ENCODE assay signal across 33 mouse cellular contexts in genomic region chr11:23284469-23284868, GRCm38 (mm10).
"Had no signal": no experiment of that assay in that cellular context is flagged by ENCODE, and none has a peak within 500 bp of the region (broad histone marks: within the 10 kb centered on the region; RNA-seq: fewer than 3 reads in every experiment).

No protein-coding gene starts in this region.

- H3K27me3 ChIP-seq: heart, embryonic 12.5 days; heart, embryonic 13.5 days; heart, embryonic 15.5 days; hindbrain, embryonic 12.5 days; hindbrain, embryonic 13.5 days; hindbrain, embryonic 15.5 days; intestine, embryonic 15.5 days; kidney, embryonic 15.5 days had no signal

- ATAC-seq: hindbrain, embryonic 16.5 days; hindbrain, postnatal 0 days; inflammation-experienced regulatory T-cells, adult 6 months; intestine, embryonic 15.5 days; intestine, embryonic 16.5 days; intestine, postnatal 0 days had no signal

- H3K4me1 ChIP-seq: heart, embryonic 10.5 days; heart, embryonic 12.5 days; heart, embryonic 13.5 days; heart, embryonic 15.5 days; hindbrain, embryonic 12.5 days; hindbrain, embryonic 13.5 days; hindbrain, embryonic 15.5 days; intestine, embryonic 15.5 days; kidney, embryonic 15.5 days had no signal

- H3K27ac ChIP-seq: heart, embryonic 10.5 days; heart, embryonic 13.5 days; heart, embryonic 15.5 days; hindbrain, embryonic 12.5 days; hindbrain, embryonic 13.5 days; hindbrain, embryonic 14.5 days; hindbrain, embryonic 15.5 days; hindbrain, postnatal 0 days; intestine, embryonic 15.5 days; kidney, embryonic 15.5 days; kidney, postnatal 0 days; layer of hippocampus, adult 2 months; left cerebral cortex, adult 2 months had no signal

- DNase-seq: heart, postnatal 14 days; heart, postnatal 36 days; heart, postnatal 4 days; kidney, adult 11 months; kidney, adult 18-20 months; kidney, adult 2 months; kidney, adult 8-10 months; kidney, adult 9 months; kidney, postnatal 10 days; kidney, postnatal 14 days; kidney, postnatal 25 days; kidney, postnatal 36 days; kidney, postnatal 4 days; layer of hippocampus, adult 9-11 months; layer of hippocampus, postnatal 36 days had no signal

- H3K9me3 ChIP-seq: heart, embryonic 10.5 days; heart, embryonic 12.5 days; heart, embryonic 13.5 days; heart, embryonic 15.5 days; hindbrain, embryonic 12.5 days; hindbrain, embryonic 13.5 days; hindbrain, embryonic 15.5 days; intestine, embryonic 15.5 days; kidney, embryonic 15.5 days had no signal

- H3K4me3 ChIP-seq: heart, embryonic 10.5 days; heart, embryonic 12.5 days; heart, embryonic 13.5 days; heart, embryonic 15.5 days; hindbrain, embryonic 12.5 days; hindbrain, embryonic 13.5 days; hindbrain, embryonic 15.5 days; intestine, embryonic 15.5 days; kidney, embryonic 15.5 days; layer of hippocampus, adult 2 months; left cerebral cortex, adult 2 months had no signal
